Mouse (Mus musculus): ENCODE measurements around the gene Gm3696. TPM values are rescaled to one million over a fixed set of nuclear protein-coding genes. Genes with fewer than 3 reads are reported as not detected.
"Not testable (repeated sequence)": the region's sequence is repeated elsewhere in the genome, so short reads cannot be mapped to it uniquely, and the experiment has no call there.

Gm3696 gene
- total RNA-seq (2012; rRNA removed) (not detected in 2 replicates), total RNA-seq (2014; rRNA removed) (not detected in 2 replicates), polyA plus RNA-seq (2012; ENCODE audit: insufficient read length, low read depth) (not detected in 2 replicates)

DNA sequence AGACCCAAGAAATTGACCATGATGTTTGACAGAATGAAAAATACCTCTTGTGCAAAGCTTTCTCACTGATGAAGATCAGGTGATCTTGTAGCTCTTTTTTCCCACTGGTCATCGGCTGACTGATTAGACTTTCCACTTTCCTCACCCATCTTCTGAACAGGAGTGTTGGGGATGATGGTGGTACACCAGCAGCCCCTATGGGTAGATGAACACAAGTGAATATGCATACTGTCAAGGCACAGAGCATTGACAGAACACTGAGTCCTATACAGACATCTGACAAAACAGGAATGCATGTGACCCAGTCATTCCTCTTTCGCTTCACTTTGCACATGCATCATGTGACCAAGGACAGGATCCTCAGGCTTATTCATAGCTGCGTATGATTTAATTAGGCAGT is at the start of gene Gm3696:
Gene Gm3696 (minus strand): TSS at position 101 of the 400 bp plus-strand sequence.
- H3K36me3 ChIP-seq (replicated peaks in 1 of 2; ENCODE audit: control insufficient read depth in 1 of 2, insufficient read depth in 1 of 2, low read length in 1 of 2); in situ Hi-C loops (cut with MboI; ENCODE audit: low pct_ligation_motif_present, low pct_unique_long_range_greater_than_20kb, low sequenced_read_pairs); H3K9ac ChIP-seq (ENCODE audit: insufficient read depth, low read depth); H3K4me2 ChIP-seq (ENCODE audit: insufficient read depth, low read depth, poor library complexity, severe bottlenecking); H3K27me3 ChIP-seq (replicated peaks); H3K79me2 ChIP-seq (replicated peaks; ENCODE audit: control insufficient read depth, extremely low read depth, insufficient read depth, poor library complexity, severe bottlenecking); dilution Hi-C loops (cut with MboI; ENCODE audit: extremely low pct_ligation_motif_present, extremely low pct_unique_long_range_greater_than_20kb, low sequenced_read_pairs); DNase-seq (ENCODE audit: extremely low read depth); H3K9me3 ChIP-seq (replicated peaks; ENCODE audit: low read length); H3K27ac ChIP-seq (ENCODE audit: insufficient read depth, low read depth); H3K4me3 ChIP-seq (replicated peaks in 1 of 3; ENCODE audit: low read depth in 2 of 3, low read length in 2 of 3, poor library complexity in 1 of 3); H3K4me1 ChIP-seq (ENCODE audit: control insufficient read depth in 1 of 2, insufficient read depth in 2 of 2): not testable (repeated sequence)

DNA sequence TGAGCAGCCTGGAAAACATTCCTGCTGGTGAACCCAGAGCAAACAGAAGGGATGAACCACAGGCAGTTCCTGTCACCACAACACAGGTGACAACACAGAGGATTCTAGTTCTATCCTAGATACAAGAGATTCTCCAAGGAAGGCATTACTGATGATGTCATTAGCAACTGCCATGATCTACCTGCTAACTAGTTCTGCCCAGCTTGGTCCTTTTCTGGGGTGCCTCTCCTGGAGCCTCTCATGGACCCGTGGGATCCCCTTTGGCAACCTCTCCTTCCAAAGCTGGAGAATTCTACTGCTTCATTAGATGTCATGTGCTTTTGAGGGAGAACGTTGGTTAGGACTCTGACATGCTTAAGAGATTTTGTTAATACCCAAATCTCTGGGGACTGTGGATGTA is 24.9 kb upstream of the Gm3696 start, which contains the start of gene Gm6676:
Gene Gm6676 (minus strand): TSS at position 101 of the 400 bp plus-strand sequence.
- dilution Hi-C loops (cut with MboI; ENCODE audit: extremely low pct_ligation_motif_present, extremely low pct_unique_long_range_greater_than_20kb, low sequenced_read_pairs); H3K4me2 ChIP-seq (ENCODE audit: insufficient read depth, low read depth, poor library complexity, severe bottlenecking); H3K79me2 ChIP-seq (replicated peaks; ENCODE audit: control insufficient read depth, extremely low read depth, insufficient read depth, poor library complexity, severe bottlenecking); H3K4me1 ChIP-seq (ENCODE audit: control insufficient read depth in 1 of 2, insufficient read depth in 2 of 2); H3K4me3 ChIP-seq (replicated peaks in 1 of 3; ENCODE audit: low read depth in 2 of 3, low read length in 2 of 3, poor library complexity in 1 of 3); in situ Hi-C loops (cut with MboI; ENCODE audit: low pct_ligation_motif_present, low pct_unique_long_range_greater_than_20kb, low sequenced_read_pairs); H3K9me3 ChIP-seq (replicated peaks; ENCODE audit: low read length); H3K27ac ChIP-seq (ENCODE audit: insufficient read depth, low read depth); H3K27me3 ChIP-seq (replicated peaks); DNase-seq (ENCODE audit: extremely low read depth); H3K9ac ChIP-seq (ENCODE audit: insufficient read depth, low read depth); H3K36me3 ChIP-seq (replicated peaks in 1 of 2; ENCODE audit: control insufficient read depth in 1 of 2, insufficient read depth in 1 of 2, low read length in 1 of 2): not testable (repeated sequence)

DNA sequence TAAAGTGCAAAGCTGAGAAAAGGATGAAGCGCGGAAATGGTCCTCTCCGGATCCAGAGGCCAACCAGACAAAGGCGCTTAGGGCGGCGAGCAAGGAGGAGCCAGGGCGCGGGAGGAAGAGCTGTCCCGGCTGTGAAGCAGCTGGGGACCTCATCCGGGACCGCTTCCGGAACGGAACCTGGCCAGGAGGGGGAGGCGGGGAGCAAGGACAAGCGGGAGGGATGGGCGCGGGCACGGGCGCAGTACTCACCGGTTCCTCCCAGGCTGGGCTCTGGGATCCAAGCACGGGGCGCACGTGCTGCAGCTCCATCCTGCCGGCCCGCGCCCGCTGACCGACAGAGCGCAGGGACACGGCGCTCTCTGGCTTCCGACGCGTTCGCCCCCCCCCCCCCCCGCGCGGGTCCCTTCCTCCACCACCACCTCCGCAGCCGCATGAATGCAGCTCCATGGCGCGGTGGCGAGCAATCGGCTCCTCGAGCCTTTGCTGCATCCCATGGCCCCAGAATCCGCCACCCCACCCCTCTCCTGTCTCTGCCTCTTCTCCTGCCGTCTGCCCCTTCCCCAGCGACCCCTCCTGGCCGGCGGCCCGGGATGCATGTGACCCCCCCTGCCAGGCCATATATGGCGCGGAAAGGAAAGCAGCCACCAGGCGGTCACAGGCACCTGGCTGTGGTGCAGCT is 4.8 kb upstream of the Gm3696 start:
- in situ Hi-C loops (cut with MboI; ENCODE audit: low pct_ligation_motif_present, low pct_unique_long_range_greater_than_20kb, low sequenced_read_pairs); H3K4me3 ChIP-seq (replicated peaks in 1 of 3; ENCODE audit: low read depth in 2 of 3, low read length in 2 of 3, poor library complexity in 1 of 3); H3K36me3 ChIP-seq (replicated peaks in 1 of 2; ENCODE audit: control insufficient read depth in 1 of 2, insufficient read depth in 1 of 2, low read length in 1 of 2); H3K27me3 ChIP-seq (replicated peaks); H3K4me2 ChIP-seq (ENCODE audit: insufficient read depth, low read depth, poor library complexity, severe bottlenecking); H3K9me3 ChIP-seq (replicated peaks; ENCODE audit: low read length); H3K9ac ChIP-seq (ENCODE audit: insufficient read depth, low read depth); dilution Hi-C loops (cut with MboI; ENCODE audit: extremely low pct_ligation_motif_present, extremely low pct_unique_long_range_greater_than_20kb, low sequenced_read_pairs); H3K27ac ChIP-seq (ENCODE audit: insufficient read depth, low read depth); H3K4me1 ChIP-seq (ENCODE audit: control insufficient read depth in 1 of 2, insufficient read depth in 2 of 2); DNase-seq (ENCODE audit: extremely low read depth); H3K79me2 ChIP-seq (replicated peaks; ENCODE audit: control insufficient read depth, extremely low read depth, insufficient read depth, poor library complexity, severe bottlenecking): not testable (repeated sequence)

DNA sequence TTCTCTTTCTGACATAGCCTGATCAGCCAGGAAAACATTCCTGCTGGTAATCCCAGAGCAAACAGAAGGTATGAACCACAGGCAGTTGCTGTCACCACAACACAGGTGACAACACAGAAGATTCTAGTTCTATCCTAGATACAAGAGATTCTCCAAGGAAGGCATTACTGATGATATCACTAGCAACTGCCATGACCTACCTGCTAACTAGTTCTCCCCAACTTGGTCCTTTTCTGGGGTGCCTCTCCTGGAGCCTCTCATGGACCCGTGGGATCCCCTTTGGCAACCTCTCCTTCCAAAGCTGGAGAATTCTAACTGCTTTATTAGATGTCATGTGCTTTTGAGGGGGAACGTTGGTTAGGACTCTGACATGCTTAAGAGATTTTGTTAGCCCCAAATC is 55.6 kb downstream of the Gm3696 start, which contains the start of gene Gm3685:
Gene Gm3685 (minus strand): TSS at position 101 of the 400 bp plus-strand sequence.
- H3K4me1 ChIP-seq (ENCODE audit: control insufficient read depth in 1 of 2, insufficient read depth in 2 of 2); DNase-seq (ENCODE audit: extremely low read depth); H3K9me3 ChIP-seq (replicated peaks; ENCODE audit: low read length); H3K27me3 ChIP-seq (replicated peaks); H3K79me2 ChIP-seq (replicated peaks; ENCODE audit: control insufficient read depth, extremely low read depth, insufficient read depth, poor library complexity, severe bottlenecking); H3K36me3 ChIP-seq (replicated peaks in 1 of 2; ENCODE audit: control insufficient read depth in 1 of 2, insufficient read depth in 1 of 2, low read length in 1 of 2); H3K9ac ChIP-seq (ENCODE audit: insufficient read depth, low read depth); in situ Hi-C loops (cut with MboI; ENCODE audit: low pct_ligation_motif_present, low pct_unique_long_range_greater_than_20kb, low sequenced_read_pairs); H3K4me3 ChIP-seq (replicated peaks in 1 of 3; ENCODE audit: low read depth in 2 of 3, low read length in 2 of 3, poor library complexity in 1 of 3); H3K27ac ChIP-seq (ENCODE audit: insufficient read depth, low read depth); H3K4me2 ChIP-seq (ENCODE audit: insufficient read depth, low read depth, poor library complexity, severe bottlenecking); dilution Hi-C loops (cut with MboI; ENCODE audit: extremely low pct_ligation_motif_present, extremely low pct_unique_long_range_greater_than_20kb, low sequenced_read_pairs): not testable (repeated sequence)

Other genes starting within 250 kb of the Gm3696 start
- gene Gm3667, start 210.7 kb downstream of the Gm3696 start, total RNA-seq (2012; rRNA removed) = not detected in 2 replicates
- not detected in 2 replicates for gene Gm3667, start 210.7 kb downstream of the Gm3696 start, total RNA-seq (2014; rRNA removed)
- not detected in 2 replicates for gene Gm3667, start 210.7 kb downstream of the Gm3696 start, polyA plus RNA-seq (2012; ENCODE audit: insufficient read length, low read depth)
- not detected in 2 replicates for gene Gm6356, start 126.8 kb downstream of the Gm3696 start, total RNA-seq (2012; rRNA removed)
- gene Gm6356, start 126.8 kb downstream of the Gm3696 start, total RNA-seq (2014; rRNA removed) = not detected in 2 replicates
- gene Gm6356, start 126.8 kb downstream of the Gm3696 start, polyA plus RNA-seq (2012; ENCODE audit: insufficient read length, low read depth) = not detected in 2 replicates
- not detected in 2 replicates for gene Gm10406, start 73.2 kb downstream of the Gm3696 start, total RNA-seq (2012; rRNA removed)
- gene Gm10406, start 73.2 kb downstream of the Gm3696 start, total RNA-seq (2014; rRNA removed) = not detected in 2 replicates
- gene Gm10406, start 73.2 kb downstream of the Gm3696 start, polyA plus RNA-seq (2012; ENCODE audit: insufficient read length, low read depth) = not detected in 2 replicates
- not detected in 2 replicates for gene Gm3685, start 55.7 kb downstream of the Gm3696 start, total RNA-seq (2012; rRNA removed)
- gene Gm3685, start 55.7 kb downstream of the Gm3696 start, total RNA-seq (2014; rRNA removed) = not detected in 2 replicates
- gene Gm3685, start 55.7 kb downstream of the Gm3696 start, polyA plus RNA-seq (2012; ENCODE audit: insufficient read length, low read depth) = not detected in 2 replicates
- not detected in 2 replicates for gene Gm6676, start 24.8 kb upstream of the Gm3696 start, total RNA-seq (2012; rRNA removed)
- gene Gm6676, start 24.8 kb upstream of the Gm3696 start, total RNA-seq (2014; rRNA removed) = not detected in 2 replicates
- gene Gm6676, start 24.8 kb upstream of the Gm3696 start, polyA plus RNA-seq (2012; ENCODE audit: insufficient read length, low read depth) = not detected in 2 replicates
- not detected in 2 replicates for gene Gm3512, start 73.9 kb upstream of the Gm3696 start, total RNA-seq (2012; rRNA removed)
- gene Gm3512, start 73.9 kb upstream of the Gm3696 start, total RNA-seq (2014; rRNA removed) = not detected in 2 replicates
- gene Gm3512, start 73.9 kb upstream of the Gm3696 start, polyA plus RNA-seq (2012; ENCODE audit: insufficient read length, low read depth) = not detected in 2 replicates
- gene Gm16434, start 93.9 kb upstream of the Gm3696 start, total RNA-seq (2012; rRNA removed) = not detected in 2 replicates
- gene Gm16434, start 93.9 kb upstream of the Gm3696 start, total RNA-seq (2014; rRNA removed) = not detected in 2 replicates
- not detected in 2 replicates for gene Gm16434, start 93.9 kb upstream of the Gm3696 start, polyA plus RNA-seq (2012; ENCODE audit: insufficient read length, low read depth)
- gene Gm3727, start 164.1 kb upstream of the Gm3696 start, total RNA-seq (2012; rRNA removed) = not detected in 2 replicates
- not detected in 2 replicates for gene Gm3727, start 164.1 kb upstream of the Gm3696 start, total RNA-seq (2014; rRNA removed)
- not detected in 2 replicates for gene Gm3727, start 164.1 kb upstream of the Gm3696 start, polyA plus RNA-seq (2012; ENCODE audit: insufficient read length, low read depth)
- gene Gm3739, start 214.4 kb upstream of the Gm3696 start, total RNA-seq (2012; rRNA removed) = not detected in 2 replicates
- 0.11 and 0.19 TPM in 2 replicates for gene Gm3739, start 214.4 kb upstream of the Gm3696 start, total RNA-seq (2014; rRNA removed)
- gene Gm3739, start 214.4 kb upstream of the Gm3696 start, polyA plus RNA-seq (2012; ENCODE audit: insufficient read length, low read depth) = not detected in 2 replicates
- gene Gm5797, start 231.8 kb upstream of the Gm3696 start, total RNA-seq (2012; rRNA removed) = not detected in 2 replicates
- gene Gm5797, start 231.8 kb upstream of the Gm3696 start, total RNA-seq (2014; rRNA removed) = not detected in 2 replicates
- gene Gm5797, start 231.8 kb upstream of the Gm3696 start, polyA plus RNA-seq (2012; ENCODE audit: insufficient read length, low read depth) = not detected in 2 replicates